ENCODE assay signal across 23 mouse cellular contexts in genomic region chr8:92212786-92213535, GRCm38 (mm10).
"Had no signal": no experiment of that assay in that cellular context is flagged by ENCODE, and none has a peak within 500 bp of the region (broad histone marks: within the 10 kb centered on the region; RNA-seq: fewer than 3 reads in every experiment).

No protein-coding gene starts in this region.

- H3K4me2 ChIP-seq: kidney, embryonic 15.5 days; limb, embryonic 13.5 days; liver, embryonic 12.5 days; liver, embryonic 15.5 days; lung, embryonic 15.5 days; midbrain, embryonic 12.5 days; neural tube, embryonic 13.5 days had no signal

- H3K4me3 ChIP-seq: kidney, embryonic 15.5 days; limb, embryonic 10.5 days; limb, embryonic 13.5 days; liver, embryonic 12.5 days; liver, embryonic 15.5 days; lung, embryonic 15.5 days; midbrain, embryonic 12.5 days; myocyte; neural tube, embryonic 13.5 days had no signal

- H3K27ac ChIP-seq: kidney, embryonic 15.5 days; limb, embryonic 10.5 days; limb, embryonic 13.5 days; liver, embryonic 12.5 days; liver, embryonic 15.5 days; lung, embryonic 15.5 days; midbrain, embryonic 12.5 days; neural tube, embryonic 13.5 days had no signal

- H3K27me3 ChIP-seq: lung, embryonic 15.5 days had no signal

- H3K9me3 ChIP-seq: kidney, embryonic 15.5 days; limb, embryonic 10.5 days; limb, embryonic 13.5 days; liver, embryonic 12.5 days; liver, embryonic 15.5 days; lung, embryonic 15.5 days; midbrain, embryonic 12.5 days; neural tube, embryonic 13.5 days had no signal

- H3K36me3 ChIP-seq: kidney, embryonic 15.5 days; limb, embryonic 10.5 days; limb, embryonic 13.5 days; liver, embryonic 12.5 days; liver, embryonic 15.5 days; lung, embryonic 15.5 days; midbrain, embryonic 12.5 days; neural tube, embryonic 13.5 days had no signal

- H3K4me1 ChIP-seq: kidney, embryonic 15.5 days; limb, embryonic 13.5 days; liver, embryonic 12.5 days; liver, embryonic 15.5 days; midbrain, embryonic 12.5 days; neural tube, embryonic 13.5 days had no signal

- DNase-seq: kidney, adult 11 months; kidney, adult 8-10 months; kidney, postnatal 10 days; kidney, postnatal 36 days; layer of hippocampus, postnatal 36 days; liver; lung, adult 18-20 months; lung, postnatal 10 days; lung, postnatal 4 days; right cerebral cortex, postnatal 25 days; spleen, adult 18-20 months; thymus, adult 18-20 months; thymus, postnatal 36 days had no signal

- ATAC-seq: liver, embryonic 12.5 days; midbrain, embryonic 16.5 days had no signal

- H3K9ac ChIP-seq: kidney, embryonic 15.5 days; limb, embryonic 13.5 days; liver, embryonic 12.5 days; liver, embryonic 15.5 days; lung, embryonic 15.5 days; midbrain, embryonic 12.5 days; neural tube, embryonic 13.5 days had no signal
